ENCODE assay signal across 25 mouse cellular contexts in the genomic region with DNA sequence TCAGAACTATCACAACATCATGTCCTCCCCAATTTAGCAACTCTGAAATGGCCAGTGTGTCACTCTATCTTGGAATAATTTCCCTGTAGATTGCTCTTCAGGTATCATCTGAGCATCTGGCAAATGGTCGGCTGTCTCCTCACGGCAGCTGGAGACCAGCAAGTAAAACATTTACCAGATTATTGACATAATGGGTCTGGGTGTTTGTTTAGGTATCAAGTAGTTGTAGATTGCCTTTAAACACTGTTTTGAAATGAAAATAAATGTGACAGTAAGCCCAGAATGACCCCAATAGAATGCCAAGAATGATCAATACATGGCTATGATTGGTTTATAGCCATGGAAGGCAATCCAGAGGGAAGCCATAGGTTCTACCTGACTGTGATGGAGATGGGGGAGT.
"Had no signal": no experiment of that assay in that cellular context is flagged by ENCODE, and none has a peak within 500 bp of the region (broad histone marks: within the 10 kb centered on the region; RNA-seq: fewer than 3 reads in every experiment).

No protein-coding gene starts in this region.

- H3K27me3 ChIP-seq: heart, embryonic 15.5 days; hindbrain, embryonic 13.5 days; hindbrain, embryonic 15.5 days; kidney, embryonic 15.5 days; limb, embryonic 13.5 days; limb, embryonic 15.5 days had no signal

- H3K36me3 ChIP-seq: heart, embryonic 13.5 days; heart, embryonic 15.5 days; hindbrain, embryonic 13.5 days; hindbrain, embryonic 15.5 days; kidney, embryonic 15.5 days; limb, embryonic 13.5 days; limb, embryonic 15.5 days; liver, embryonic 13.5 days had no signal

- DNase-seq: gastrocnemius, adult 2 months; gastrocnemius, postnatal 10 days; gastrocnemius, postnatal 25 days; heart, adult 2 months; heart, postnatal 14 days; heart, postnatal 36 days; kidney, adult 11 months; kidney, adult 2 months; kidney, adult 9 months; kidney, postnatal 14 days; kidney, postnatal 36 days; layer of hippocampus, adult 9-11 months; layer of hippocampus, postnatal 36 days; liver, embryonic 13.5 days had no signal

- ATAC-seq: forebrain, embryonic 16.5 days; hindbrain, postnatal 0 days had no signal

- H3K4me2 ChIP-seq: heart, embryonic 11.5 days; heart, embryonic 13.5 days; heart, embryonic 15.5 days; hindbrain, embryonic 13.5 days; hindbrain, embryonic 15.5 days; kidney, embryonic 15.5 days; limb, embryonic 13.5 days; limb, embryonic 15.5 days; liver, embryonic 13.5 days had no signal

- H3K9ac ChIP-seq: heart, embryonic 13.5 days; heart, embryonic 15.5 days; hindbrain, embryonic 13.5 days; hindbrain, embryonic 15.5 days; kidney, embryonic 15.5 days; limb, embryonic 13.5 days; limb, embryonic 15.5 days; liver, embryonic 13.5 days had no signal

- H3K9me3 ChIP-seq: heart, embryonic 13.5 days; heart, embryonic 15.5 days; hindbrain, embryonic 13.5 days; hindbrain, embryonic 15.5 days; kidney, embryonic 15.5 days; limb, embryonic 13.5 days; limb, embryonic 15.5 days; liver, embryonic 13.5 days had no signal

- H3K27ac ChIP-seq: gastrocnemius, adult 2 months; heart, adult 2 months; heart, embryonic 13.5 days; heart, embryonic 15.5 days; hindbrain, embryonic 13.5 days; hindbrain, embryonic 15.5 days; hindbrain, postnatal 0 days; kidney, embryonic 15.5 days; kidney, postnatal 0 days; limb, embryonic 13.5 days; limb, embryonic 15.5 days; liver, embryonic 13.5 days had no signal

- H3K4me3 ChIP-seq: gastrocnemius, adult 2 months; heart, adult 2 months; heart, embryonic 13.5 days; heart, embryonic 15.5 days; hindbrain, embryonic 13.5 days; hindbrain, embryonic 15.5 days; kidney, embryonic 15.5 days; limb, embryonic 13.5 days; limb, embryonic 15.5 days; liver, embryonic 13.5 days had no signal

- H3K4me1 ChIP-seq: heart, embryonic 13.5 days; heart, embryonic 15.5 days; hindbrain, embryonic 15.5 days; kidney, embryonic 15.5 days; limb, embryonic 13.5 days; limb, embryonic 15.5 days; liver, embryonic 13.5 days had no signal
